Mouse (Mus musculus) ovary, adult 10 weeks (tissue): ENCODE results near the gene Ranbp3l. TPM values are rescaled to one million over a fixed set of nuclear protein-coding genes. Genes with fewer than 3 reads are reported as not detected.

Experiments used
- polyA plus RNA-seq: library from polyadenylated mRNA; stranded (reverse); fragments of 350-450 nt; fragmentation: Illumina TruSeq; extraction: RNeasy Lipid Tissue Mini Kit (QIAGEN cat#74804); gene quantifications from one replicate; pipeline ENCODE4 v1.2.3, GENCODE M21; 2014

Gene Ranbp3l
- 0.14 TPM for polyA plus RNA-seq

DNA sequence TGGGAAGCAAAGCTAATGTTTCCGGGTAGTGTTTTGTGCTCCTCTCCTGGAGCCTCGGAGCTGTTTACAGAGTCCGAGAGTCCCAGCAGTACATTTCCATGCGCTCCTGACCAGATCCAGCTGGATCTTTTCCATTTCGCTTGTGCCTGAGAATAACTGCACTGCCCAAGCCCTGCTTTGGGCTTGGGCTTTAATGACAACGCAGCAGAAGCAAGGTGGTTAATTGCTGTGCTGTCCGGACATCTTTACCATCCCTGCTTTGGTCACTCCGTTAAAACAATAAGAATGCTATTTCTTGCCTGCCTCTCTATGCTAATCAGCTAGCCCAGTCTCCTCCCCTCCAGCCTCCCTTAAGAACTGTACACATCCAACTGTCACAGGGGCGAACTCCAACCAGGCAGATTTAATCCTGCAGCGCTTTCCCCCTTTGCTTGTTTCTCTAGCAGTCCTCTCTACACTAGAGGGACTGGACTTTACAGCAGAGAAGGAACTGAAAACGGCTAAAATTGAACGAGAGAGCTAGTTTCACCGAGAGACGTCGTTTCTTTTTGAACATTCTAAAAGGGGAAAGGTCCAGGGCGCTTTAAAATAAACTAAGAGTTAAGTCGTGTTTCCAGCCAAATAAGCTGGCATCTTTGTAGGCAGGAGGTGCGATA lies at the start of gene Ranbp3l:
Gene Ranbp3l (plus strand): TSS at position 377 of the 656 bp plus-strand sequence.

DNA sequence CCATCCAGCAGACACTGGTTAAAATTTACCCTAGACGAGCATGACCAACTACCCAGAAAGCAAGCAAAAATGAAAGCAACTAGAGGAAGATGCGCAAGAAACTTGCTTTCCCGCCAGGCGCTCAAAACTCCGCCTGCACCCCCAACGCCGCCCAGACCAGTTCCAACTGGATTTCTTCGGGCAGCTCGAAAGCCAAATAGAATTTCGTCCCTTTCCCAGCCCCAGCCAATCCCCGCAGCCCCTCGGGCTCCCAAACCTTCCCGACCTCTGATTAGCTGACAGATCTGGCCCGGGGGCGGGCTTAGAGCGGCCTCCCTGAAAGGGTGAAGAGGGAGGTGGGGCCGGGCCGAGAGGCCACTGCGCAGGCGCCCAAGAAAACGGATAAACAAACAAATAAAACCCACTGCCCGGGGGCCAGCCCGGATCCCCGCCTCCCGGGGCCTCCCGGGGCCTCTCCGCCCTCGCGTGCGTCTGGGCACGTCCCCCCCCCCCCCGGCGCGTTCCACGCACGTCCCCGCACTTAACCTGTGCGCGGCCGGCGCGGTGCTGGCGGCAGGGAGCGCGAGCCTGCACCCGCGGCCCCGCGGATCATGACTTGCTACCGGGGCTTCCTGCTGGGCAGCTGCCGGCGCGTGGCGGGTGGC lies 103.3 kb downstream of the Ranbp3l start, which contains the start of gene Nadk2:
Gene Nadk2 (plus strand): TSS at position 349 of the 644 bp plus-strand sequence.

Other genes with a start within 250 kb of the Ranbp3l start
- gene Nadk2, start 103.3 kb downstream of the Ranbp3l start, polyA plus RNA-seq = 113 TPM
- 64.4 TPM for gene Lmbrd2, start 172.6 kb downstream of the Ranbp3l start, polyA plus RNA-seq
- gene Skp2, start 187.5 kb downstream of the Ranbp3l start, polyA plus RNA-seq = 29.9 TPM